Mouse (Mus musculus) spleen, embryonic (tissue): ENCODE measurements around the gene Haus5.

ENCODE experiments used
- CTCF ChIA-PET: fragments of 350-600 bp; sonication (Branson Sonifier 250); formaldehyde crosslinking; loops from one replicate; lab custom pipeline; 2022; lab: Charles Lee

The Haus5 gene

DNA sequence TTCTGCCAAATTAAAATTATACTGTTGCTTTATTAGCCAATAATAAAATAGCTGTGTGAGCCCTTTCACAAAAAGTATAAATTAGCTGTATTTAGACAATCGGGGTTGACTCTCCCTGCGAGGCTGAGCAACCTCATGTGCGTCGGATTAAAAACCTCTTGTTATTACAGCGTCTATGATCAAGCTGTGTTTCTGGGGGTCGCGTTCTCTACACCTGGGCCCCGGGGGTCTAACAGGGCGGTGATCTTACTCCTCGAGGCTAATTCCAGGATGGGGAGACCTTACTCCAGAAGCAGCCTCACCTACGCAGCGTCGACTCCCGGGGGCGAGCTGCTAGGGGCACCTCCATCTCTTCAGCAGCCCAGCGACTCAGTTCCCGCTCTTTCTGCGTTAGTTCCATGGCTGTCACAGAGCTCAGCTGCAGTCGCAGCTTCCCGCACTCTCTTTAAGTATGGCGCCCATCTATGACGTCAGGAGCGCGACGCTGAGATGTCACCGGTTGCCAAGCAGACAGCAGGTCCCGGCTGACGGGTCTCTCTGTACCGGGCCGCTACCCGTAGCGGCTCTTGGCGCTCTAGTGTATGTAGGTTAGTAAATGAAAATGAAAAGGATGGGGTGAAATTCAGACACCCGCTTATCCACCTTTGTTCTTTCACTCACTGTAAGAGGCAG lies at the start of gene Haus5:
Gene Haus5, minus strand, starts transcription at position 466 of the 672 bp plus-strand sequence.
- CTCF ChIA-PET, result interaction anchor here (0.6 kb wide), 1 partner anchor 49 kb away, joined by 3 read pairs; no protein-coding TSS in a partner anchor

DNA sequence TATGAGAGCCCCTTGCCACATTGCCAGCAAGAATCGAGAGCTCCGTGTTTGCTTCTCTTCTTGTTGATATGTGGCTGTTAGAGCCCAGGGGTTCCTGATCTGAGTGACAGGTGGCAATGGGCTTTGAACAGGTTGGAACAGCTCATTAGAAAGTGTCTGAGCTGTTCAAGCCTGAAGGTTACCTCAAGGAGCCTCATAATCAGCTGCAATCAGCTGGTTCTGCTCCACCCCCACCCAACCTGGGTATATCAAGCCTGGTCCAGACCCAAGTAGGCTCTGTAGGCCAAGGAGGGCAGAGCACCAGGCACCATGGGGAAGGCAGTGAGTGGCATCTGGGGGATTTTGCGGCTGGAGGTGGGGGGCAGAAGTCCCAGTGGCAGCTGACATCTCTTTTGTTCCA lies 47.1 kb upstream of the Haus5 start, which contains the start of gene Atp4a:
Gene Atp4a, plus strand, starts transcription at position 268 of the 400 bp plus-strand sequence.
- CTCF ChIA-PET, result no interaction called here

DNA sequence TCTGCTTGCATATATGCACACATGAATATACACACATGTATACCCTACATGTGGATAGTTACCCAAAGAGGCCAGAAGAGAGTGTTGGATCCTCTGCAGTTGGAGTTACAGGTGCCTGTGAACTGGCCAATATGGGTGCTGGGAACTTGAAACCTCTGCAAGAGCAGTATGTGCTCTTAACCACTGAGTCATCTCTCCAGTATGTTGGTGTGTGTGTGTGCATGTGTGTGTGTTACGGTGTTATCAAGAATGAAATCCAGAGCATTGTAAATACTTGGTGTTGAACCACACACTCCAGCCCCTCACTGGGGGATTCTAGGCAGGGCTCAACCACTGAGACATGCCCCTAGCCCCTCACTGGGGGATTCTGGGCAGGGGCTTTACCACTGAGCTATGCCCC lies 42.6 kb upstream of the Haus5 start:
- CTCF ChIA-PET, result interaction anchor here (0.6 to 0.8 kb wide), 2 partner anchors 16 to 187 kb away, joined by 3 to 6 read pairs; no protein-coding TSS in a partner anchor

- CTCF ChIA-PET, result no interaction called here
These were observed 41.6 kb upstream of the Haus5 start for GRCm38 (mm10) chr7:30706214-30706882.

DNA sequence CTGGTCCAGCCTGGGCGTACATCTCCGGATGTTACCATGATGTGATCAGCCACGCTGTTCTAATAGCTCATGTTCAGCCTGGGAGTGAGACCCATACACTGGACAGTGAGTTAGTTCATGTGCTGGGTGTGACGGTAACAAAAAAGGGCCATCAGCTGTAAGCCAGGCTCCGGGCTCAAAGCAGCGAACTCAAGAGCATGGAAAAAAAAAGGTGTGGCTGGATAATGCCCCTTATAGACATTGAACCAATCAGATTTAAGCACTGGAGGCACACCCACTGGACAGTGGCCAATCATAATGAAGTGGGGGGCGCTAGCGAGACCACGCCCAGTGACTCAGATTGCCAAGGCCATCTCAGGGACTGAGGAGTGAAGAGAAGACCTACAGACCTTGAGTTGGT lies 33.8 kb upstream of the Haus5 start, which contains the start of gene 2200002J24Rik:
Gene 2200002J24Rik, plus strand, starts transcription at position 338 of the 400 bp plus-strand sequence.
- CTCF ChIA-PET, result interaction anchor here (0.7 kb wide), 1 partner anchor 41 kb away, joined by 4 read pairs; no protein-coding TSS in a partner anchor

DNA sequence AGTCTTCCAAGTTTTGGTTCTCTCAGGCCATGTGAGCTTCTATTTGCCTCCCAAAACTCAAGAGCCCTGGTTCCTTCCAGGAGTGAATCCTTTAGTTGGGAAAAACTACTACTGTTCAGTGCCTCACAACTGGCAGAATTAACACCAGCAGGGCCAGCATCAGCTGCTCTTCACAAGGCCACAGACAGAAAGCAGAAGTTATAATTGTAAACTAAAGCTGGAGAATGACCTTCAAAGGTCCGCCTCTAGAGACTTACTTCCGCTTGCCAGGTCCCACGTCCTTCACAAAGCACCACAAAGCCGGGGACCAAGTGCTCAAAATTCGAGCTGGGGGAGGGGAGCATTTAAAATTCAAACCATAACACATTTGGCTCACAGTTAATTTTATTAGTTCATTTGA lies 33.3 kb upstream of the Haus5 start:
- CTCF ChIA-PET, result interaction anchor here (0.7 kb wide), 1 partner anchor 41 kb away, joined by 4 read pairs; no protein-coding TSS in a partner anchor

DNA sequence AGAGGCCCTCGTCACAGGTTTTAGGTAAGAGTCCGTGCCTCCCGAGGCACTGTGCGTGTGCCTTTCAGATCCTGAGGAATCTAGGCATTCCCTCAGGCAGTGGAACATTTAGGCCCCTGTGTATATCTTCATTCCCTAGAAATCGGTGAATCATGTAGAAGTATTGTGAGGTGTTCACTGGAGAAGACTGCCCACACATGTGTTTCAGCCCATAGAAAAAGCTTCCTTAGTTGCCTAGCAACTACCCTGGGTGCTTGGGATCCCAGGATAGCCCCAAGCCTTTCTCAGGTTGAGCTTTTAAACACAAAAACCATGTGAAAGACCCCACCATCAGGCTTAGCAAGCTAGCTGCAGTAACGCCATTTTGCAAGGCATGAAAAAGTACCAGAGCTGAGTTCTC lies 23.5 kb upstream of the Haus5 start:
- CTCF ChIA-PET, result no interaction called here

- CTCF ChIA-PET, result interaction anchor here (0.6 kb wide), 1 partner anchor 177 kb away, joined by 9 read pairs; no protein-coding TSS in a partner anchor
These were observed 18.6 kb upstream of the Haus5 start for GRCm38 (mm10) chr7:30683425-30683824.

- CTCF ChIA-PET, result no interaction called here
These were observed 17.1 kb upstream of the Haus5 start for GRCm38 (mm10) chr7:30681897-30682296.

DNA sequence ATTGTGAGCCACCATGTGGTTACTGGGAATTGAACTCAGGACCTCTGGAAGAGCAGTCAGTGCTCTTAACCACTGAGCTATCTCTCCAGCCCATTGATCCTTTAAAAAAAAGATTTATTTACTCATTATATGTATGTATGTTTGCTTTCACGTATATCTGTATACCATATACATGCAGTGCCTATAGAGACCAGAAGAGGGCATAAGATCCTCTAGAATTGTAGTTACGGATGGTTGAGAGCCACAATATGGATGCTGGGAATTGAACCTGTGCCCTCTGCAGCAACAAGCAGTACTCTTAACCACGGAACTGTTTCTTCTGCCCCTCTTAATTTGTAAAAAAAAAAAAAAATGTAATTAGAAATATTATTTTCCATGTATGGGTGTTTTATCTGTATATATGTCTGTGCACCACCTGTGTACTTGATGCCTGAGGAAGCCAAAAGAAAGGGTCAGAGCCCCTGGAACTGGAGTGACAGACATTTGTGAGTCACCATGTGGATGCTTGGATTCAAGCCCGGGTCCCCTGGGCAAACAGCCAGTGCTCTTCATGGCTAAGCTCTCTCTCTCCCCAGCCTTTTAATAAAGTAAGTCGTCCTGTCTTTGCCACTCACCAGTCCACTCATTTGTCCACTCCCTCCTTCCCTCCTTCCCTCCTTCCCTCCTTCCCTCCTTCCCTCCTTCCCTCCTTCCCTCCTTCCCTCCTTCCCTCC lies 13.6 kb upstream of the Haus5 start:
- CTCF ChIA-PET, result no interaction called here

DNA sequence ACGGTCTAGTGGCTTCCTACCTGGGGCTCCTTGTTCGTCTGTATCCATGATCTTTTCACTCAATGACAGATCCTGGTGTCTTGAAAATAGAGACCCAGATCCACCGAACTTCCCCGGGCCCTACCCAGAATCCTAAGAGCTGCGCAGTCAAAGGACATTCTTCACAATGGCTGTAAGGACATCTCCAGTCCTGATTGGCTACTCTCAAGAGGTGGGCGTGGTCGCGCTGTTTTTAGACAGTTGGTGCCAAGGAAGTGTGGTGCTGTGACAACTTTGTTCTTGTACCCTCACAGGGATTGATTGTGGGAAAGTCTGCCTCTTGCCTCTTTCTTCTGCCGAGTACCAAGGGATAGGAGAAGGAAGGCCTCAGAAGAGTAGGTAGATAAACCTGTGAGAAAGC lies 6.7 kb upstream of the Haus5 start, which contains the start of gene Pmis2:
Gene Pmis2, minus strand, starts transcription at position 126 of the 400 bp plus-strand sequence.
- CTCF ChIA-PET, result no interaction called here

- CTCF ChIA-PET, result no interaction called here
These were observed 4.4 kb upstream of the Haus5 start for GRCm38 (mm10) chr7:30669229-30669628.

GRCm38 (mm10) chr7:30665321-30665720 lies 527 bp upstream of the Haus5 start:
- CTCF ChIA-PET, result no interaction called here

- CTCF ChIA-PET, result interaction anchor here (0.6 to 1.2 kb wide), 3 partner anchors 15 to 117 kb away, joined by 3 read pairs; no protein-coding TSS in a partner anchor
These were observed 14.9 kb downstream of the Haus5 start, which contains the start of gene Rbm42 for GRCm38 (mm10) chr7:30649591-30650540. Gene Rbm42 (minus strand): TSS chr7:30650317.

DNA sequence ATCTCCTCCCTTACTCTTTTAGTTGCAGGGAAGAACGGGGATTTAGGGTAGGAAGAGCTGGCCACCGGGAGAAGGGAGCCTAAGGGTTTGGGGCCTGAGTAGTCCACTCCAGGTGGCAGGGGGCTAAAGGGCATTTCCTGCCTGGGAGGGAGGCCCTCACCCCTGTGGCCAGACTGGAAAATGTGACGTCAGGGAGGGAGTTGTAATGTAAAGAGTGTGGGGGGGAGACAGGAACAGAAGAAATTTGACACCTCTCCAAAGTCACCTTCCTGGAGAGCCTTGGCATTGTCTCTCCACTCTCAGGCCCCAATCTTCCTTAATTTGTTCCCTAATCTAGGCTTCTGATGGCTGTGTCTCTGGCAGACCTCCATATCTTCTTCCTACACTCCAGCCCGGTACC lies 25.7 kb downstream of the Haus5 start:
- CTCF ChIA-PET, result no interaction called here

DNA sequence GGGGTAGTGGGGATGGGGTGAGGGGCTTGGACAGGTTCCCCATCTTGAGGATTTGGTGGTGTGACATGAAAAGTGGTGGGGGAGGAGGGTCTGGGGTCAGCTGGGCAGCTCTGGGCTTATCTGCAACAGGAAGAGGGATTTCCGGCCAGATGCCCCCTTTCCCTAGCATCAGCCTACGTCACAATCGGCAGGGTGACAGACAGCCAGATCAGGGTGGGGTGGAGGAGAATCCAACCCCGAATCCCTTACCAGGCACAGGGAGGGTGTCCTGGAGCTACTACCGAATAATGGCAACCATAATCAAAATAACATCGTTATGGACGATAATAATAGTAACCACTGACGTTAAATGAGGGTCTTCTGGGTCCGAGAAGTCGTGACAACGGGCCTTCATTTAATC lies 28.4 kb downstream of the Haus5 start:
- CTCF ChIA-PET, result interaction anchor here (0.7 kb wide), 1 partner anchor 22 kb away, joined by 3 read pairs; no protein-coding TSS in a partner anchor

DNA sequence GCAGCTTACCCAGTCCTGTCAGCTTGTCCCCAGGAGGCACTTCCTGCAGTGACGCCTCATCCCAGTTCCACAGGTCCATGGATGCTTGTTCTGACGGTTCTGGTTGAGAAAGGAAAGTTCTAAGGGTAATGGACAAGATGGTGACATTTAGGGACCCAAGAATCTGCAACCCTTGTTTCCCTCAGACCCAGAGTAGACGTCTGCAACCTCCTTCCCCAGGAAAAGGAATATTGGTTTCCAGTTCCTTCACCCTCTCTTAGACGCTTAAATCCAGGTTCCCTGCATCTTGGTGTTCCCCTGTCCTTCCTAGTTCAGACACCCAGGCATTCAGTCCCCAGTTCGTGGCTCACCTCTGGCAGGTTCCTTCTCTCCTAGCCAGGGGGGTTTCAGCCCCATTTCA lies 29.0 kb downstream of the Haus5 start, which contains the start of gene Etv2:
Gene Etv2, minus strand, starts transcription at position 101 of the 400 bp plus-strand sequence.
- CTCF ChIA-PET, result interaction anchor here (0.5 to 0.7 kb wide), 2 partner anchors 22 to 270 kb away, joined by 3 to 8 read pairs; no protein-coding TSS in a partner anchor

DNA sequence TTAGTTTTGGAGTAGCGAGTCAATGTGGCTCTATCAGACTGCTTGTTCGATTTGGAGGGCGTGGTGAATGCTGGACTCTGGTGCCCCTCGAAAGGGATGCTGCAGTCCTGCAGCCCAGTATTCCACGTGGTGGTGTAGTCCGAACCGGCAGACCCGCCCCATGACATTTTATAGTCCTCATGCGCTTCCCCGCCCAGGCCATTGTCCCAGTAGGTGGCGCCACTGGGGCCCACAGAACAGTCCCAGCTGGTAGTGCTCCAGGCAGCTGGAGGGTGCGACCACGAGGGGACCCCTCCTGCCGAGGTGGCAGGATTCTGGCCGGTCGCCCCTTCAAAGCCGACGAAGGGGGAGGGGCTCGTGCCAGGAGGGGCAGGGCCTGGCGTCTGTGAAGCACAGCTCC lies 30.2 kb downstream of the Haus5 start:
- CTCF ChIA-PET, result interaction anchor here (1.1 kb wide), 1 partner anchor 15 kb away, joined by 3 read pairs; the partner anchor contains the start of gene Rbm42

DNA sequence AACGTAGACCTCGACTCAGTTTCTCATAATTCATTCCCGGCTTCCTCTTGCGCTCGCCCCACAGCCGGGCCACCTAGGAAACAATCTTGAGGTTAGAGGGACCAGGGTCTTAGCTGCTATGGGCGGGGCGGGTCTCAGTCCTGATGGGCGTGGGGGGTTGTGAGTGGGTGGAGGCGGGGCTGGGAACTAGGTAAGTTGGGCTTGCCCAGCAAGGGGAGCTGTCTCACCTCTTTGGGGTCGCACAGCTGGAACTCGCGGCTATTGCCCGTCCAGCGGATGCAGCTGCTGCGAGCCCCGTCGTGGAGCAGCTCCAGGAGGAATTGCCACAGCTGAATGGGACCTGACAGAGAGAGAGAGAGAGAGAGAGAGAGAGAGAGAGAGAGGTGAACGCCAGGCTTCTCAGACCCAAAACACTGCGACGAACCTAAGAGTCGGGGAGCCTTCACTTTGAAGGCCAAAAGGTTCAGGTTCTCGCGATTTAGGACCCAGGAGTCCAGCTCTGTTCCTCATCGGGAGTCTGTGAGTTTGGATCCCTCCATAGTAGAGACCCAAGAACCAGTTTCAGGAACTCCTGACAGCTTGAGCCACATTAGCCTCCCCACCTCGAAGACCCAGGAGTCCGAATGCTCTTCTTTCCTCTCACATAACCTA lies 30.9 kb downstream of the Haus5 start:
- CTCF ChIA-PET, result interaction anchor here (1.1 kb wide), 1 partner anchor 16 kb away, joined by 3 read pairs; the partner anchor contains the start of gene Rbm42
